Mouse (Mus musculus) c-Kit-negative CD71-positive TER-119-positive erythroid progenitor cells, embryonic 14.5 days (primary cell): Measurements from ENCODE around the gene Vipr1.

Experiments
- DNase-seq: peaks from one replicate; pipeline ENCODE4 v3.0.0-alpha.2; 2013; ENCODE audit warnings: low read depth, low spot score

Gene Vipr1

DNA sequence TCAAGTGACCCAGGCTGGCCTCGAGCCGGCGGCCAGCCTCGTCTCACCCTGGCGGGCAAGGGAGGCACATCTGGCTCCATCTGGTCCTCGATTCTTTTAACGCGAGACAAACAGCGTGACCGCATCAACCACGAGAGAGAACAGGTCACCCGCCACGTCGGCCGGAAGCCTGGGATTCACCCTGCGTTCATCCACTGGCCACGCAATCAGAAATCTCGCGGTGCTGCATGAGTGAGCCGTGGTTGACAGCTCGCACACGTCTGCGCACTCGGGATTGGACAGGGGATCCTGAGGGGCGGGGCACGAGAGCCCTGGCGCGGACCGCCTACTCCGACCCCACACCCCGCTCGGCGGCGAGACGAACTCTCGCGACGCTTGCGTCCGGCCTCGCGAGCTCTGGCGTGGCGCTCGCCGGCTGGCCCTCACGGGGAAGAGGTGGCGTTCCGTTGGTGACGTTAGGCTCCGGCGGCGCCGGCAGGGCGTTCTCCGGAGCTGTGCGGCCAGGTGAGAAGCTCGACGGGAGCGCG, 76.3 kb downstream of the Vipr1 start, which contains the start of gene Nktr:
Gene Nktr, plus strand, starts transcription at position 378 of the 527 bp plus-strand sequence.
- DNase-seq: peak; percentile 96

DNA sequence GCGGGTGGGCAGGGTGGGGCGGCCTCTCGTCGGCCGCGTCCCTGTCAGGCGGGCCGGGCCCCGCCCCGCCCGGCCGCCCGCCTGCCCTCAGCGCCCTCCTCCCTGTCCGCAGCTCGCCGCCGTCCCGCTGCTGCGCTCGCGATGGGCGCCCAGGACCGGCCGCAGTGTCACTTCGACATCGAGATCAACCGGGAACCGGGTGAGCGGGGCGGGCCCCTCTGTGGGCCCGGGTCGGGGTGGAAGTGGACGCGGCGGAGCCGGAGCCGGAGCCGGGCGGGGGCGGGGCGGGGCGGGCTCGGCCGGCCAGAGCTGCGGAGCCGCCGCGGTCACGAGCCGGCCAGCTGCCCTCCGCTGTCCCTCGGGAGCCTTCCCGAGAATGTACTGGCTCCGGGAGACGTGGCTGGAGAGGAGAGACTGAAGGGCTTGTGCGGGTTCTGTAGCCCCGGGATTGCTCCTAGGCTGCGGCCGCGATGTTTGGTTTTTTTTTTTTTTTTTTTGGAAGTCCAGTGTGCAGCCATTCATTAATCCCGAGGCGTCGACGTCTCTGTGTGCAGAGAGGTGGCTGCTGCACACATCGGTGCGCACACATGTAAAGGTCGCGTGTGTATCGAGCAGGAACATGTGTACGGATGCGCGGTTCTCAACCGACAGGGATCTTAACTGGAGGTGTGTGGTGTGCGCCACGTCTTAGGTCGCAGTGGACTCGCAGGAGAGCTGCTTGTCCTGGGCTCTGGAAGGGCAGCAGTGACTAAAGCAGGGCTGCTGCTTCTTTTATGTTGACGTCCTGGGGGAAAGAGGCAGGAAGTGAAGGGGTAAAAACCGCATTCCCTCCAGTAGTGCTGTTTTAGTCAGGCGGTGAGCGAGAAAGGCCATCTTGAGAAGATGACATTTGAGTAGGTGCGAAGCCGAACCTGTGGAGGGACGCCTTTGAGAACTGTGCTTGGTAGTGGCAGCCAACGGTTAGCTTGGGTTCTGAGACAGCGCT, 77.1 kb downstream of the Vipr1 start:
- DNase-seq: peak; percentile 41
